Mouse (Mus musculus): Measurements from ENCODE around the gene Rfxank. TPM values are rescaled to one million over a fixed set of nuclear protein-coding genes. Genes with fewer than 3 reads are reported as not detected.
A peak's percentile ranks its signal among the peaks of the same experiment; 100 is the strongest.

Gene Rfxank
- polyA plus RNA-seq, 1 experiment from 2014 or later: 14.4 TPM

GRCm38 (mm10) chr8:70099276-70099675 lies 39.7 kb downstream of the Rfxank start:
- no peak for ATAC-seq (ENCODE audit: insufficient read depth, low FRiP score, low read depth)
- H3K4me2 ChIP-seq: no peak overlapping the region
- no peaks in the 10 kb centered on the region for H3K4me1 ChIP-seq
- no peak overlapping the region for H3K9ac ChIP-seq
- no peak overlapping the region for H3K27ac ChIP-seq
- no peaks in the 10 kb centered on the region for H3K9me3 ChIP-seq
- no peak overlapping the region for H3K4me3 ChIP-seq (replicated peaks)
- WGBS: 74% methylated on average over 8 of the region's 8 CpGs
- no peaks in the 10 kb centered on the region for H3K27me3 ChIP-seq (replicated peaks)
- no peaks in the 10 kb centered on the region for H3K36me3 ChIP-seq

GRCm38 (mm10) chr8:70092786-70093185 lies 46.2 kb downstream of the Rfxank start:
- Histone ChIP-seq H3K27me3 (replicated peaks) (peaks cover 40% of the 10 kb centered on the region), H3K9me3 (no peaks in the 10 kb centered on the region), H3K27ac (no peak overlapping the region), H3K4me2 (no peak overlapping the region), H3K4me3 (replicated peaks) (no peak overlapping the region), H3K9ac (no peak overlapping the region), H3K4me1 (peaks cover 5% of the 10 kb centered on the region), H3K36me3 (no peaks in the 10 kb centered on the region)
- no peak for ATAC-seq (ENCODE audit: insufficient read depth, low FRiP score, low read depth)
- WGBS: 54% methylated on average over 8 of the region's 8 CpGs

- peaks cover 9% of the 10 kb centered on the region for H3K4me1 ChIP-seq
- H3K4me2 ChIP-seq: no peak overlapping the region
- H3K27me3 ChIP-seq (replicated peaks): peaks cover 73% of the 10 kb centered on the region
- ATAC-seq (ENCODE audit: insufficient read depth, low FRiP score, low read depth): no peak
- no peak overlapping the region for H3K27ac ChIP-seq
- no peak overlapping the region for H3K9ac ChIP-seq
- no peak overlapping the region for H3K4me3 ChIP-seq (replicated peaks)
- WGBS: 60% methylated on average over 9 of the region's 9 CpGs
- no peaks in the 10 kb centered on the region for H3K9me3 ChIP-seq
- no peaks in the 10 kb centered on the region for H3K36me3 ChIP-seq
These were observed 49.5 kb downstream of the Rfxank start for GRCm38 (mm10) chr8:70089296-70089960.

- Histone ChIP-seq H3K4me1 (peaks cover 21% of the 10 kb centered on the region), H3K4me3 (replicated peaks) (peak overlapping the region; percentile 30), H3K36me3 (no peaks in the 10 kb centered on the region), H3K4me2 (peak overlapping the region; percentile 54), H3K9ac (no peak overlapping the region), H3K9me3 (no peaks in the 10 kb centered on the region), H3K27ac (no peak overlapping the region), H3K27me3 (replicated peaks) (peaks cover 87% of the 10 kb centered on the region)
- 4% methylated on average over 56 of the region's 56 CpGs for WGBS
- ATAC-seq (ENCODE audit: insufficient read depth, low FRiP score, low read depth): peak; percentile 40; the same call in 1 of the 2 replicates
These were observed 50.9 kb downstream of the Rfxank start for GRCm38 (mm10) chr8:70087836-70088650.

DNA sequence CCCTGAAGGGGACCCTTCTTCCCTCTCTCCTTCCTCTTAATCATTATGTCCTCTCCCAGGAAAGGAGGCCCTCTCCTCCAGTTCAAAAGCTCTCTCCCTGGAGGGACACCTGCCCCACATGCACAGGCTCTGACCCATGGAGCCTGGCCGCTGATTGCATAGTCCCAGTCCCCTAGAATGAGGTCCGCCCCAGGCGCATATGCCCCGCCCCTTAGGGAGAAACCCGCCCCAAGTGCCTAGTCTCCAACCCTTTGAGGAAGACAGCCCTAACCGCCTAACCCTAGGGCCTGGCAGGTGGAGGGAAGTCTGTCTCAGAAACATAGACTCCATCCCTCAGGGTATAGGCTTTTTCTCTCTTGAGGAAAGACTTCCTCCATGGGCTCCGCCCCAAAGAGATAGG lies 51.7 kb downstream of the Rfxank start:
- ATAC-seq (ENCODE audit: insufficient read depth, low FRiP score, low read depth): no peak
- 5% methylated on average over 7 of the region's 7 CpGs for WGBS
- no peaks in the 10 kb centered on the region for H3K36me3 ChIP-seq

DNA sequence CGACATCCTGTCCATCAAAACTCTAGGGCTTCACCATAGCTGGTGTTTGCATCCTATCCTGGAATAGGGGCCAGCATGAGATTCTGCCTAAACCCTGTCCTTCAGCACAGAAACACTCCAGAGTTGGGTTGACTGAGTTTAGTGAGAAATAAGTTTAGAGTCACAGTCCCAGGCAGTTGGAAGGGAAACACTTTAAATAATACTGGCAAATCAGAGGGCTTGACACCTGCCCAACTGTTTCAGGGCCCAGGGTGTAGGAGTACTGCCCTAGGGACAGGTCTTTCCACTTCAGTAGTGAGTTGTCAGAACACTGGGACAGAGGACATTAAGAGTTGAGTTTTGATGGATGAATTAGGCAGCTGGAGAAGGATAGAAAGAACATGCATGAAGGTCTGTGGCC lies 52.8 kb downstream of the Rfxank start:
- ATAC-seq (ENCODE audit: insufficient read depth, low FRiP score, low read depth): no peak
- Histone ChIP-seq H3K4me3 (replicated peaks) (no peak overlapping the region), H3K36me3 (no peaks in the 10 kb centered on the region), H3K9ac (no peak overlapping the region), H3K27ac (no peak overlapping the region), H3K27me3 (replicated peaks) (peaks cover 92% of the 10 kb centered on the region), H3K4me1 (peaks cover 21% of the 10 kb centered on the region), H3K4me2 (no peak overlapping the region), H3K9me3 (no peaks in the 10 kb centered on the region)
- WGBS: 39% methylated on average over 1 of the region's 1 CpGs

More for the DNA sequence above, 51.7 kb downstream of the Rfxank start:
- Histone ChIP-seq H3K4me1 (peaks cover 21% of the 10 kb centered on the region), H3K4me3 (replicated peaks) (no peak overlapping the region), H3K27ac (no peak overlapping the region), H3K9me3 (no peaks in the 10 kb centered on the region), H3K9ac (no peak overlapping the region), H3K27me3 (replicated peaks) (peaks cover 95% of the 10 kb centered on the region), H3K4me2 (no peak overlapping the region)

DNA sequence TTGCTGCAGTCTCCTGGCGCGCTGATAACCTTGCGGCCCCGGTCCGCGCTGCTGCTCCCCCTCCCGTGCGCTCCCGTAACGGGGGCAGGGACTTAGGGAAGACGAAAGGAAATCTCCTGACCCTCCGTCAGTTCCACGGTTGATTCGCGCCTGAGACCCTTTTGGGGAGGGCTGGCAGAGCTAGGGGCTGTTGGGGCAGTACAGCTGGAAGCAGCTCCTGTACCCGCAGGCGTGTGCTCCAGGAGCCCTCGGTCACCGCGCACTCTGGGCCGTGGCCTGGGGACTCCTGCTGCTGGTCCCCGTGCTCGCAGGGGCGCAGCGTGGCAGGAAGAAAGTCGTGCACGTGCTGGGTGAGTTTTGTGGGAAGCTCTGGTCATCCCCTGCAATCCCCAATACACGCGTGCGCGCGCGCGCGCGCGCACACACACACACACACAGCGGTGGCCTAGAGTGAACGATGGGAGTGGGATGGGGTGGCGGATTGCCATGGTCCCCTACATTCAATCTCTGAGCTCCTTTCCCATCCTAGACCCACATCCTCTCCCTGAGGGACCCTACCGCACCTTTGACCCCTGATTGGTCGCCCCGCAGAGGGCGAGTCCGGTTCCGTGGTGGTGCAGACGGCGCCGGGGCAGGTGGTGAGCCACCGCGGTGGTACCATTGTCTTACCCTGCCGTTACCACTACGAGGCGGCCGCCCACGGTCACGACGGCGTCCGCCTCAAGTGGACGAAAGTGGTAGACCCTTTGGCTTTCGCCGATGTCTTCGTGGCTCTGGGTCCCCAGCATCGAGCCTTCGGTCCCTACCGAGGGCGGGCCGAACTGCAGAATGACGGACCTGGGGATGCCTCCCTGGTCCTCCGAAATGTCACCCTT lies 54.5 kb downstream of the Rfxank start:
- Histone ChIP-seq H3K4me2 (peak overlapping the region; percentile 71), H3K4me3 (replicated peaks) (peak overlapping the region; percentile 35), H3K4me1 (peaks cover 21% of the 10 kb centered on the region), H3K9me3 (no peaks in the 10 kb centered on the region), H3K9ac (no peak overlapping the region), H3K27me3 (replicated peaks) (peaks cover 75% of the 10 kb centered on the region), H3K36me3 (no peaks in the 10 kb centered on the region), H3K27ac (no peak overlapping the region)
- no peak for ATAC-seq (ENCODE audit: insufficient read depth, low FRiP score, low read depth)
- 3% methylated on average over 71 of the region's 71 CpGs for WGBS

DNA sequence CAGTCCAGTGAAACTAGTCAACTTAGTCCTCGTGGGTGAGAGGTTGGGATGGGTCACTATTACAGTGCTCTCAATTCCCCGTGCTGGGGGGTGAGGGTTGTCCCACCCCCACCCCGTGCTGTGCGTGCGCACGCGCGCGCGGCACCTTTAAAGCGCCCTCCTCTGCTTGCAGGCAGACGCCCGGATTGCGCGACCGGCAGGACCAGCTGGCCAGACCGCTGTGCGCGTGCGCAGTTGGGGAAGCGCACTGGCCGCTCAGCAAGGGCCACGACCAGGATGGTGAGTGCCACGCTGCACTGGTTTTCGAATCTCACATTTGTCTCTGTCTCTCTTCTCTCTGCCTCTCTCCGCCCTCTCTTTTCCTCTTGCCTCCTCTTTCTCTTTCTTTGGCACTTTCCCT lies 55.7 kb downstream of the Rfxank start, which contains the start of gene Hapln4:
TSS of gene Hapln4 (plus strand) at position 173 of the 400 bp plus-strand sequence.
- no peak within 1 kb of the TSS for H3K27ac ChIP-seq
- peak within 1 kb of the TSS; percentile 35 for H3K4me3 ChIP-seq (replicated peaks)
- 2% methylated on average over 26 of the region's 26 CpGs for whole genome bisulfite sequencing
- no peaks in the 10 kb centered on the region for H3K9me3 ChIP-seq
- H3K4me2 ChIP-seq: peak within 1 kb of the TSS; percentile 71
- H3K4me1 ChIP-seq: peaks cover 20% of the 10 kb centered on the region
- no peak within 1 kb of the TSS for H3K9ac ChIP-seq
- peaks cover 64% of the 10 kb centered on the region for H3K27me3 ChIP-seq (replicated peaks)
- H3K36me3 ChIP-seq: no peaks in the 10 kb centered on the region
- ATAC-seq (ENCODE audit: insufficient read depth, low FRiP score, low read depth): no peak

DNA sequence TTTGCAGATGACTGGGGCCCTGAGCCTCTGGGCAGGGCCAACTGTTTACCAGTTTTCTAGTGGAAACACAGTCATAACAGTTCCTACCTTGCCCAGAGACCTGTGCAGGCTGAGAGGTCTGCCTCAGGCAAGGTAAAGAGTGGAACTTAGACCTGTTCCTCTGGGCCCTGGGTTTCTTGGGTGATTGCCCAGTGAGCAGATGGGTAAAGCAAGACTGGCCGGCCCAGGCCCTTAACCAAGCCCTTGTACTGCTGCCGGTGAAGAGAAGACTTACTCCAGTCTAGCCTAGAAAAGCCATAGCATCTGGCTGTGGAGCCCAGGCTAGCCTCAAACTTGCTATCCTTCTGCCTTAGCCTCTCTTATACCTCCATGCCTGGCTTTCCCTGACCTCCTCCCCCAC lies 57.0 kb downstream of the Rfxank start:
- Histone ChIP-seq H3K27ac (no peak overlapping the region), H3K4me1 (peaks cover 16% of the 10 kb centered on the region), H3K4me3 (replicated peaks) (no peak overlapping the region), H3K36me3 (no peaks in the 10 kb centered on the region), H3K9me3 (no peaks in the 10 kb centered on the region), H3K9ac (no peak overlapping the region), H3K27me3 (replicated peaks) (peaks cover 51% of the 10 kb centered on the region), H3K4me2 (no peak overlapping the region)
- 81% methylated on average over 2 of the region's 2 CpGs for WGBS
- no peak for ATAC-seq (ENCODE audit: insufficient read depth, low FRiP score, low read depth)
